Mouse (Mus musculus): ENCODE measurements around the gene Pola2. TPM values are rescaled to one million over a fixed set of nuclear protein-coding genes. Genes with fewer than 3 reads are reported as not detected.

The Pola2 gene
- polyA plus RNA-seq, 2 experiments, result 60.9 to 63.0 TPM

DNA sequence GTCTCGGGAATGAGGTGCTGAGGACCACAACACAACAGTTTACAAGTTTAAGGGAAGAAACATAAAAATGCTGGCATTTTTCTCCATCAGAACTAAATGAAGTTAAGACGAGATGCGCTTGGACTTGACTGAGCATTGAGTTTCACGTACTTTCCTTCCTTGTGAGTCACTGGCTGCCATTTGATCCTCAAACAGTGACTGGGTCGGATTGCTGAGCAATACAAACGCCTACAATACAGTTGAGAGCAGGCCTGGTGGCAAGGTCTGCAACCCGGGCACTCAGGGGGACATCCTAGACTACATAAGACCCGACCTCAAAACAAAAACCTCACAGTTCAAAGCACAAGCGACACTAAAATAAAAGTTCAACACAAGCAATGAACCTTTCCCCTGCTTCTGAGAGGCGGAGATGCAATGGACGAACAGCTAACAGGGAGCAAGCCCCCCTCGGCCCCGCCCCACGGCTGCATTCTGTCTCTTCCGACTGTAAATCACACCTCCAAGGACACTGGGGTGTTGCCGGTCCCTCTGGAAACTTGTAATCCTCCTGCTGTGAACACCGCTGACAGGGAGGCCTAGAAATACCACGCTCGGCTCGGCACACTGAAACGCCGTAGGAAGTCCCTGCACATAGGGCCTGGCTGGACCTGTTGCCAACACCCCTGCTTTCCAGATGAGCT is 9.8 kb downstream of the Pola2 start:
- DNase-seq (ENCODE audit: low read depth in 3 of 3, low spot score in 3 of 3) (no peak), ATAC-seq (ENCODE audit: insufficient read depth) (no peak)
- peaks cover 0 to 2% of the 10 kb centered on the region in 2 experiments; a peak in 2 of 4 replicates for H3K4me1 ChIP-seq (replicated peaks; ENCODE audit: control insufficient read depth in 2 of 2, insufficient read depth in 2 of 2, low read length in 1 of 2)
- H3K4me2 ChIP-seq (ENCODE audit: low read depth), result no peak overlapping the region
- no peaks in the 10 kb centered on the region for H3K27me3 ChIP-seq (ENCODE audit: control insufficient read depth, insufficient read depth, low read length)
- WGBS (ENCODE audit: insufficient replicate concordance), result 85% methylated on average over 22 of the region's 22 CpGs
- no peak overlapping the region for H3K4me3 ChIP-seq (ENCODE audit: insufficient read depth in 1 of 2, low read depth in 2 of 2, low read length in 2 of 2)
- no peaks in the 10 kb centered on the region for H3K9me3 ChIP-seq (ENCODE audit: control insufficient read depth, low read length)
- no peak overlapping the region for H3K27ac ChIP-seq
- no peak overlapping the region for H3K9ac ChIP-seq (replicated peaks)
- peaks cover 90% of the 10 kb centered on the region for H3K36me3 ChIP-seq (replicated peaks; ENCODE audit: control insufficient read depth, insufficient read depth, low read depth)
- TF ChIP-seq CTCF (IDR thresholded peaks at IDR 0.05; ENCODE audit: low read depth), result no peak
- TF ChIP-seq EP300 (IDR thresholded peaks at IDR 0.05; ENCODE audit: low read depth), result no peak

DNA sequence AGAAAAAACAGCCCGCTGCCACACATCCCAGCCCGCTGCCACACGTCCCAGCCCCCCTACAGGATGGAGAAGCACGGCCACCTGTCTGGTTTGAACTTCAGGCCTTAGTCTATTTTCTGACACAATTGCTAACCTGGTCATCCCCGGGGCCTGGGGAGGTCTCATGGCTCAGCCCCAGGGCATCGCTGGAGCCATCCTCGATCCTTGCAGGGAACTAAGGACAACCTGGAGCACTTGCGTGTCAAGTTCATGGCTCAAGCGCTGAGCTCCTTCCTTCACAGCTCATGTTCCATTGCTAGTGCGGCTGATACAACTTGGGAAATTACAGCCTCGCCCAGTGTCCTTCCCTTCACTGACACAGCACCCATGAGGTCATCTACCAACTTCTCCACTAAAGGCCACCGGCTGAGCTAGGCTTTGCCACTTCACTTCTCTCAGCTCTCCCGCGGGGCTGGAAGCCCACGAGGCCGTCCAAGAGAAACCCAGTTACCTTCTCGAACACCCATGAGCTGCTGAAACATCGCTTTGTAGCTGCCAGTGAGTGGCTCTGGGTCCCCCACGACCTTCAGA is 10.7 kb downstream of the Pola2 start:
- Histone ChIP-seq H3K9ac (replicated peaks) (no peak overlapping the region), H3K27ac (no peak overlapping the region), H3K36me3 (replicated peaks; ENCODE audit: control insufficient read depth, insufficient read depth, low read depth) (peaks cover 90% of the 10 kb centered on the region), H3K4me1 (replicated peaks; ENCODE audit: control insufficient read depth in 2 of 2, insufficient read depth in 2 of 2, low read length in 1 of 2) (peaks cover 0 to 2% of the 10 kb centered on the region in 2 experiments; a peak in 2 of 4 replicates), H3K4me2 (ENCODE audit: low read depth) (no peak overlapping the region), H3K27me3 (ENCODE audit: control insufficient read depth, insufficient read depth, low read length) (no peaks in the 10 kb centered on the region), H3K9me3 (ENCODE audit: control insufficient read depth, low read length) (no peaks in the 10 kb centered on the region), H3K4me3 (ENCODE audit: insufficient read depth in 1 of 2, low read depth in 2 of 2, low read length in 2 of 2) (no peak overlapping the region)
- ATAC-seq (ENCODE audit: insufficient read depth) (no peak), DNase-seq (ENCODE audit: low read depth in 3 of 3, low spot score in 3 of 3) (no peak)
- TF ChIP-seq EP300 (IDR thresholded peaks at IDR 0.05; ENCODE audit: low read depth) (no peak), CTCF (IDR thresholded peaks at IDR 0.05; ENCODE audit: low read depth) (no peak)
- WGBS (ENCODE audit: insufficient replicate concordance), result 88% methylated on average over 19 of the region's 19 CpGs

DNA sequence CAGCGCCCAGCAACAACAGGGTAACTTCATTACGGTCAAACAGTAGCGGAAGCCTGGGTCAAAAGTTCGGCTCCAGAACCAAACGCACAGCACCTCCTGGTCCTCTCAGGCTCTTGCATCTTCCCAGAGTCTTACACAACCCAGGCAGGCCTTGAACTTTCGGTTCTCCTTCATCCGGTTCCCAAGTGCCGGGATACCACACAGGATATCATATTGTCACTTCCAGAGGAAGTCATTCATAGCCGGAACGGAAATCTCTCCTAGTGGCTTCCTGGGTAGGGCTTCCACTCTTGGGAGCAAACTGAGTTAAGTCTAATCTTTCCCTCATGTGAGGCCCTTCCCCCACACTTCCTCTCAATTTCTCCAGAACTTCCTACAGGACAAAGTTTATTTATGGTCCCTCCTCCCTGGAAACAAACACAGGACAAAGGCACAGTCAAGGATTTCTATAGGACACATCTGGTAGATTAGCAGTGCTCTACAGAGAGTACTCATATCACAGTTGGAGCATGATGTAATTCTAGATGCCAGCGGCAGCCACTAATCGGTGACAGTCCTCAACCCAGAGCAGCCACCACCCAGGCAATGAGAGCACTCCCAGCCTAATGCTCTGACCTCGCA is 11.8 kb downstream of the Pola2 start:
- Histone ChIP-seq H3K27me3 (ENCODE audit: control insufficient read depth, insufficient read depth, low read length) (no peaks in the 10 kb centered on the region), H3K4me2 (ENCODE audit: low read depth) (no peak overlapping the region), H3K9ac (replicated peaks) (no peak overlapping the region), H3K4me3 (ENCODE audit: insufficient read depth in 1 of 2, low read depth in 2 of 2, low read length in 2 of 2) (no peak overlapping the region), H3K4me1 (replicated peaks; ENCODE audit: control insufficient read depth in 2 of 2, insufficient read depth in 2 of 2, low read length in 1 of 2) (peaks cover 0 to 2% of the 10 kb centered on the region in 2 experiments; a peak in 2 of 4 replicates), H3K9me3 (ENCODE audit: control insufficient read depth, low read length) (no peaks in the 10 kb centered on the region), H3K27ac (no peak overlapping the region), H3K36me3 (replicated peaks; ENCODE audit: control insufficient read depth, insufficient read depth, low read depth) (peaks cover 93% of the 10 kb centered on the region)
- DNase-seq (ENCODE audit: low read depth in 3 of 3, low spot score in 3 of 3), result no peak
- WGBS (ENCODE audit: insufficient replicate concordance), result 72% methylated on average over 13 of the region's 13 CpGs
- peak; percentile 31; the same call in 1 of the 2 replicates for ATAC-seq (ENCODE audit: insufficient read depth)
- no peak for TF ChIP-seq EP300 (IDR thresholded peaks at IDR 0.05; ENCODE audit: low read depth)
- TF ChIP-seq CTCF (IDR thresholded peaks at IDR 0.05; ENCODE audit: low read depth), result no peak

DNA sequence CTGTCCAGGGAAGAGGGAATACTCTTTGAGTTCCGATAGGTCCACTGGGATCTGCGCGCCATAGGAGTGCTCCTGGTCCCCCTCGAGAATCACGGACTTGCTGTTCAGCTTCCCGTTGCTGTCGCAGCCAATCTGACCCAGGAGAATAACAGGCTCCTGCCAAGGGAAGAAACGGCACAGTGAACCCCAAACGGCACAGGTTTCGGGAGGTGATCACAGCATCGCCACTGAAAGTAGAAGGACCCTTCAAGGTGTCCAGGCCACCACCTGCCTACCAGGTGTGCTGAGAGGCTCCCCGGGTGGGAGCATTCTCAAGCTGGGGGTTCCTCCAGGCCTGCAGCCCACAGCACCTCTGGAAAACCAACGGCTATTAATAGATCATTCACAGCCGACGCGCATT is 12.4 kb downstream of the Pola2 start:
- no peak overlapping the region for H3K9ac ChIP-seq (replicated peaks)
- H3K4me3 ChIP-seq (ENCODE audit: insufficient read depth in 1 of 2, low read depth in 2 of 2, low read length in 2 of 2), result no peak overlapping the region
- H3K36me3 ChIP-seq (replicated peaks; ENCODE audit: control insufficient read depth, insufficient read depth, low read depth), result peaks cover 93% of the 10 kb centered on the region
- H3K27me3 ChIP-seq (ENCODE audit: control insufficient read depth, insufficient read depth, low read length), result no peaks in the 10 kb centered on the region
- 90% methylated on average over 16 of the region's 16 CpGs for WGBS (ENCODE audit: insufficient replicate concordance)
- H3K4me2 ChIP-seq (ENCODE audit: low read depth), result no peak overlapping the region
- DNase-seq (ENCODE audit: low read depth in 3 of 3, low spot score in 3 of 3), result no peak
- no peak for TF ChIP-seq CTCF (IDR thresholded peaks at IDR 0.05; ENCODE audit: low read depth)
- no peak for TF ChIP-seq EP300 (IDR thresholded peaks at IDR 0.05; ENCODE audit: low read depth)
- H3K9me3 ChIP-seq (ENCODE audit: control insufficient read depth, low read length), result no peaks in the 10 kb centered on the region
- no peak overlapping the region for H3K27ac ChIP-seq
- no peak for ATAC-seq (ENCODE audit: insufficient read depth)
- peaks cover 0 to 2% of the 10 kb centered on the region in 2 experiments; a peak in 2 of 4 replicates for H3K4me1 ChIP-seq (replicated peaks; ENCODE audit: control insufficient read depth in 2 of 2, insufficient read depth in 2 of 2, low read length in 1 of 2)

DNA sequence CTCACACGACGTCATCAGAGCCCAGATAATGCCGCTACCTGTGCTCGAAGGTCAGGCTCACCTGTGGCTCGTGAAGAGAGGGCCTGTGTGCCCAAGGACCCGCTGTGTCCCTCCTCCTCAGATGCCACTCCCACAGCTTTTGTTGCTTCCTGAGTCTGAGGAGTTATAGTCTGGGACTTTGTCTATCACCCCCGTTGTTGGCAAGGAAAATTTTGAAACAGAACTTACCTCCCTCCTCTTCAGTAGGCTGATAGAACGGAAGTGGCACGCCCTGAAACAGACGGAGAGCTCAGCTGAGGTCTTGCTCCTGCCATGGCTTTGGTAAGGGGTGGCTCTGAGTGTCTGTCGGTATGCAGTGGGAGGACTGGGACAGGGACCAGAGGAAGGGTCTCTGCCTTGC is 13.8 kb downstream of the Pola2 start:
- Histone ChIP-seq H3K4me3 (ENCODE audit: insufficient read depth in 1 of 2, low read depth in 2 of 2, low read length in 2 of 2) (no peak overlapping the region), H3K27me3 (ENCODE audit: control insufficient read depth, insufficient read depth, low read length) (no peaks in the 10 kb centered on the region), H3K4me1 (replicated peaks; ENCODE audit: control insufficient read depth in 2 of 2, insufficient read depth in 2 of 2, low read length in 1 of 2) (peaks cover 0 to 11% of the 10 kb centered on the region in 2 experiments; a peak in 1 of 4 replicates), H3K4me2 (ENCODE audit: low read depth) (no peak overlapping the region), H3K9me3 (ENCODE audit: control insufficient read depth, low read length) (no peaks in the 10 kb centered on the region), H3K36me3 (replicated peaks; ENCODE audit: control insufficient read depth, insufficient read depth, low read depth) (peaks cover 94% of the 10 kb centered on the region), H3K9ac (replicated peaks) (no peak overlapping the region), H3K27ac (no peak overlapping the region)
- no peak for ATAC-seq (ENCODE audit: insufficient read depth)
- TF ChIP-seq EP300 (IDR thresholded peaks at IDR 0.05; ENCODE audit: low read depth) (no peak), CTCF (IDR thresholded peaks at IDR 0.05; ENCODE audit: low read depth) (no peak)
- DNase-seq (ENCODE audit: low read depth in 3 of 3, low spot score in 3 of 3), result no peak
- 86% methylated on average over 11 of the region's 11 CpGs for WGBS (ENCODE audit: insufficient replicate concordance)

Measured in liver, embryonic 14.5 days (tissue).